Mouse (Mus musculus): Measurements from ENCODE around the gene Slc44a2.

Gene Slc44a2

DNA sequence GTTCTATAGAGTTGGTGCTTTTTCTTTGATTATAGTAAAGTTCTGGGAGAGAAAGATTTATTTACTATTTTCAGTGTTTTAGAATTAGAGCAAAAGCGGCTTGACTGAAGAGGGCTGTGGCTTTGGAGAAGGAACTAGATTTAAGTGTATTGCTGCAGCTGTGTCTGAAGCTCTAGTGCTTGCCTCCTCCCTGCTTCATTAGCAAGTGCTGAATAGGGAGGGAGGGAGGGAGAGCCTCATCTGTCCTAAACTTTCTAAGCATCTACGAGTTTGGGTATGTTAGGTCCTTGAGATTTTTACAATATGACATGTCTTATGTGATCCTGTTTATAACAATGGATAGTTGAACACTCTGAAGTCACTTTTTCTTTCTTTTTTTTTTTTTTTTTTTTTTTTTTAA is 50.4 kb downstream of the Slc44a2 start:
- DNase-seq (ENCODE audit: low read depth, low spot score) = no peak

DNA sequence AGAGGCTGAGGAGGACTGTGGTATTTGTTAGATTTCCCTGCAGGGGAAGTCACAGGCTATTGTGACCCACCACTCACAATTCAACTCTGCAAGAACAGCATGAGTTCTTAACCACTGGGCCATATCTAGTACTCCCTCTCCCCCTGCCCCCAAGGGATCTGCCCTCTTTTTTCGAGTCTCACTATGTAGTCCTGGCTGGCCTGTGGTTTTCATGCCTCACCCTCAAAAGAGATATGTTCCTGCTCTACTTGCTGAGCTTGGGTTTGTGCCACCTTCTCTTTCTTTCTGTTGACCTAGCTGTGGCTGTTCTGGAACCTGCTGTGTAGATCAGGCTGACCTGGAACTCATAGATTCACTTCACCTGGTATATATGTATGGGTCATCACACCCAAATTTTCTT is 52.0 kb downstream of the Slc44a2 start:
- DNase-seq (ENCODE audit: low read depth, low spot score) = no peak

- DNase-seq (ENCODE audit: low read depth, low spot score) = no peak
These were observed 58.7 kb downstream of the Slc44a2 start for GRCm38 (mm10) chr9:21379195-21379594.

- DNase-seq (ENCODE audit: low read depth, low spot score) = no peak
These were observed 60.4 kb downstream of the Slc44a2 start for GRCm38 (mm10) chr9:21380868-21381267.

- DNase-seq (ENCODE audit: low read depth, low spot score) = no peak
These were observed 63.5 kb downstream of the Slc44a2 start for GRCm38 (mm10) chr9:21383966-21384365.

DNA sequence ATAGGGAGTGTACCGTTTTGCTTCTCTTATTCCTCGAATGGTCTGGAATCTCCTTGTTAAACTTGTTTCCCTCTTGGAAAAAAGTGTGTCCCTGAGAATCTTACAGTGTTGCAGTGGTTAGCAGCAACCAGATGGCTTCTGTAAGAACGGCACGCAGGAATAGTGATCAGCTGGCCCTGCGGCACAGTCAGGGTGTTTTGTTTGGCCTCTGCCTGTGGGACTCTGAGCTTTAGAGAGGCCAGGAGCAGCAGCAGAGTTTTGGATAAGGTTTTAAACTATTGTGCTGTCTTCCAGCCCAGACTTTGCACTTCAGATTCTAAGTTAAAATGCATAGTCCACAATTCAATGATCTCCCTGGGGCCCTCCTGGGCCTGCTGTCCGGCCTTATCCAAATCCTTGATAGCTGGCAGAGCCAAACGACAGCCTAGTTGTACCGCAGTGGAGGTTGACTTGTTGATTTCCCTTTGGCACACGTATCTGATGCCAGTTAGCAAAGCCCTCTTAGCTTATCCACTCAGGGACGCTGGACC is 72.2 kb downstream of the Slc44a2 start:
- DNase-seq (ENCODE audit: low read depth, low spot score) = no peak

DNA sequence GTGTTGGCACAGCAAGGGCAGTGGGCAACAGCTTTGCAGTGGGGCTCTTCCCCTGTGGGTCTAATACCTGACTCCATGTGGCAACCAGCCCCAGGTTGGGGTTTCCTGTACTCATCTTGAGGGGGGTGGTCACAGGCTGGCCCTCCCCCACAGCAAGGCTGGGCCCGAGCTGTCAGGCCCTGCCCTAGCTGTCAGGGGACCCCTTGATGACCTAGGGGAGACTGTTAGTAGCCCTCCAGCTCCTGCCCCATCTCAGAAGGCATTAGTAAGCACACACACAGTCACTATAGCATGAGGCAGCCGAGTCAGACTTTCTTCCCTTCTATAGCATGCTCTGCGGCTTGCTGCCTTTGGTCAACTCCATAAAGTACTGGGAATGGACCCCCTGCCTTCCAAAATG is 75.2 kb downstream of the Slc44a2 start:
- no peak for DNase-seq (ENCODE audit: low read depth, low spot score)

DNA sequence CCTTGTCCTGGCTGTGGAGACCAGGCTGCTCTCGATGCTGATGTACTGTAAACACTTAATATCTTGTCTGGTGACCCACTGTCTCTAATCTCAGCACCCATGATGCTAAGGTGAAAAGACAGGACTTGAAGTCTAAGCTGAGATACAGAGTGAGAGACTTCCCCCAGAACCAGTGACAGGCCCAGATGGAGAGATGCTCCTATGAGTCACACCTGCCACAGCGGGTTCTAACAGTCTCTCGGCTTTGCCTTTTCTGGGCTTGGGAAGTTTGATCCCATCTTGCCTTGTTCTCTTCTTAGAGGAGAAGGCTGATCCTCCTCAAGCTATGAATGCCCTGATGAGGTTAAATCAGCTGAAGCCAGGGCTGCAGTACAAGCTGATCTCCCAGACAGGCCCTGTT is 76.7 kb downstream of the Slc44a2 start:
- DNase-seq (ENCODE audit: low read depth, low spot score) = no peak

DNA sequence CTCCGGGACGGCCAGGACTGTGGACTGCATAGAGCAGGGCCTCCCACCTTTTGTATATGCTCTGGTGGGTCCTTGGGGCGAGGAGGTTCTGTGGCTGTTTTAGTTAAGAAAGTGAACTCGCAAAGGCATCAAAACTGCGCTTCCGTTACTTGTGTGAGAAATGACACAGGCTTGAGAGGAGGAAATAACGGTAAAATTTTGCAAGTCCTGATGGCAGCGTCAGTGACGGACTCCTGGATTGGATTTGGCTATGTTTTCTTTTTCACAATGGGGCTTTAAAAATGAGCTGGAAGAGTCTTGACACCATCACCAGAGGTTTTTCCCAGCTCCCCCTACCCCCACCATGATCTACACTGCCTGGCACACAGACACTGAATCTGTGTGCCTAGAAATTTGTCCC is 80.5 kb downstream of the Slc44a2 start:
- DNase-seq (ENCODE audit: low read depth, low spot score) = no peak

DNA sequence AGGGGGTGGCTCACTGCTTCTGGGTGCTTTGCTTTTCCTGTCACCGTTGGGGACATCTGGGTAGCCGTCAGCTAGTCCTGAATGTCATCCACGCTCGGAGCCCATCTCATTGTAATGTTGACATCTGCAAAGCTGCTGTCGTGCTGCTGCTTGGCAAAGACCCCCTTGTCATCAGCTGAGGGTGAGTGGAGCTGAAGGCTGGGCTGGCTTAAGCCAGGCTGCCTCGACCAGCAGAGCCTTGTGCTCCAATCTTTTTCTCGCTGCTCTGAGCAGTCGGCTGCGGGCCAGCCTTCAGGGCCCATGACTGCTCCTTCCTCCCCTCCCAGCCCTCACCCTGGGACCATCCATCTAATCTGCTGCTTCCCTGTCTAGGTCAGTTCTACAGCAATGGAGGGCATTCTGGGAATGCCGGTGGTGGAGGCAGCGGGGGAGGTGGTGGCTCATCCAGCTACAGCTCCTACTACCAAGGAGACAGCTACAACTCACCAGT is 82.3 kb downstream of the Slc44a2 start:
- DNase-seq (ENCODE audit: low read depth, low spot score) = no peak

GRCm38 (mm10) chr9:21403745-21404144 is 83.2 kb downstream of the Slc44a2 start:
- DNase-seq (ENCODE audit: low read depth, low spot score) = no peak

All from WW6 (cell line).